Mouse (Mus musculus) embryonic facial prominence, embryonic 15.5 days (tissue): ENCODE measurements around the gene Crim1. TPM values are rescaled to one million over a fixed set of nuclear protein-coding genes. Genes with fewer than 3 reads are reported as not detected.

Experiments used
- ATAC-seq: fragments of 200-750 bp; cut with Nextera tagmentation; 2 replicates; pipeline ENCODE4 v1.8.0; 2017; ENCODE audit warnings: low read depth, moderate TSS enrichment; ENCODE audit not compliant: insufficient number of reproducible peaks, low FRiP score, low TSS enrichment
- H3K27ac ChIP-seq: fragments of 300-500 bp; sonication (generic); replicated peaks from 2 replicates; pipeline ENCODE4 v1.5.1; 2015; ENCODE audit warnings: mild to moderate bottlenecking, inconsistent platforms
- H3K27me3 ChIP-seq: fragments of 300-500 bp; sonication (generic); 2 replicates; pipeline ENCODE4 v1.6.1; 2015; ENCODE audit warnings: inconsistent platforms
- H3K36me3 ChIP-seq: fragments of 300-500 bp; sonication (generic); 2 replicates; pipeline ENCODE4 v1.6.1; 2015; ENCODE audit warnings: mild to moderate bottlenecking, inconsistent platforms
- H3K4me1 ChIP-seq: fragments of 300-500 bp; sonication (generic); 2 replicates; pipeline ENCODE4 v1.6.1; 2015; ENCODE audit warnings: inconsistent platforms
- H3K4me2 ChIP-seq: fragments of 300-500 bp; sonication (generic); replicated peaks from 2 replicates; pipeline ENCODE4 v1.6.1; 2015; ENCODE audit warnings: mild to moderate bottlenecking, inconsistent platforms
- H3K4me3 ChIP-seq: fragments of 300-500 bp; sonication (generic); replicated peaks from 2 replicates; pipeline ENCODE4 v1.5.1; 2015; ENCODE audit warnings: mild to moderate bottlenecking, inconsistent platforms
- H3K9ac ChIP-seq: fragments of 300-500 bp; sonication (generic); 2 replicates; pipeline ENCODE4 v1.6.1; 2015; ENCODE audit warnings: inconsistent platforms
- H3K9me3 ChIP-seq: fragments of 300-500 bp; sonication (generic); replicated peaks from 2 replicates; pipeline ENCODE4 v1.6.1; 2016; ENCODE audit warnings: inconsistent platforms
- WGBS: fragments of 180-500 bp; shearing (Covaris S2); methylation state at CpG from one replicate; pipeline ENCODE4 v1.1.7; 2015; 5-methylcytosine and 5-hydroxymethylcytosine counted together
- polyA plus RNA-seq: library from polyadenylated mRNA; unstranded; fragments of >200 nt; fragmentation: Nextera tagmentation; extraction: Ambion mirVana; gene quantifications from 2 replicates; pipeline ENCODE4 v1.2.1, GENCODE M21; 2015

The Crim1 gene
- polyA plus RNA-seq = 7.2 and 8.6 TPM in 2 replicates

- H3K4me3 ChIP-seq = peak within 1 kb of the TSS; percentile 69
- H3K36me3 ChIP-seq = no peaks in the 10 kb centered on the region
- peak within 1 kb of the TSS; percentile 73 for H3K9ac ChIP-seq
- peak within 1 kb of the TSS; percentile 97 for H3K4me2 ChIP-seq
- WGBS = under 1% methylated on average over 71 of the region's 90 CpGs
- no peaks in the 10 kb centered on the region for H3K27me3 ChIP-seq
- ATAC-seq = peak; percentile 87
- H3K4me1 ChIP-seq = peaks cover 32% of the 10 kb centered on the region
- H3K9me3 ChIP-seq = no peaks in the 10 kb centered on the region
- peak within 1 kb of the TSS; percentile 97 for H3K27ac ChIP-seq
These were observed at the start of gene Crim1 for GRCm38 (mm10) chr17:78199626-78200560. TSS of gene Crim1 (plus strand) at chr17:78200248.

DNA sequence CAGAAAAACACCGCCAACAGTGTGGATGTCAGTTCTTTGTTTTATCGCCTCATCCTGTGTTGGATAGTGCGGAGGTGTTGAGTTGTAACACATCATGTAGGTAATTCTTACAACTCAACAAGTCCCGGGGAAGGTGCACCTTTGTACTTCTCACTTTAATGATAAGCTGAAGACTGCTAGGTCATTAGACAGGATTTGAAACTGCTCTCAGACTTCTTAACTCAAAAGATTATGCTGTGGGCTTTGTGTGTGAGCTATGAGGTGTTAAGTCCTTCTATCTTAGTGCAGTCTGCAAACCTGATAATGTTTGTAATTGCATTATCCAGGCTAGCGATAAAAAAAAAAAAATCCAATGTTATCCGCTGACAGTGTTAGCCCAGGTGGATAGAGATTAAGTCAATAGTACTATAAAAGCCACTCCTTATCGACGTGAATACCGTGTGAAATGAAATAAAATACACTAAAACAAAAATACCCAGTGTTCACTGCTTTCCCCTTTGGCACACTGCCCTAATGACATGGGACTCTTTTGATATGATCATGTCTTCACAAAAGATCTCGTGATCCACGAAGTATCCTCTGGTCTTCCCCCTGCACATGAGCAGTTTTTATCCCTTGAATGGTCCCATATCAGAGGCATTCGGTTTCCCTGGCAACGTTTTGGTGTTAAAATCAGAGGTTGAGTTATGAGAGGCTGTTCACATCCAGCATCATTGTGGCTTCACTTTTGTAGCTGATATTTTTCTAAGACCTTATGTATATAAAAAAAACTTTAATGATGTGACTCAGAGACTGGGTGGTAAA, 48.4 kb upstream of the Crim1 start:
- H3K27me3 ChIP-seq = no peaks in the 10 kb centered on the region
- 85% methylated on average over 13 of the region's 13 CpGs for WGBS
- H3K4me1 ChIP-seq = no peaks in the 10 kb centered on the region
- no peaks in the 10 kb centered on the region for H3K36me3 ChIP-seq
- no peaks in the 10 kb centered on the region for H3K9me3 ChIP-seq
- no peak overlapping the region for H3K9ac ChIP-seq
- H3K4me3 ChIP-seq = no peak overlapping the region
- H3K27ac ChIP-seq = no peak overlapping the region
- ATAC-seq = no peak
- H3K4me2 ChIP-seq = no peak overlapping the region

DNA sequence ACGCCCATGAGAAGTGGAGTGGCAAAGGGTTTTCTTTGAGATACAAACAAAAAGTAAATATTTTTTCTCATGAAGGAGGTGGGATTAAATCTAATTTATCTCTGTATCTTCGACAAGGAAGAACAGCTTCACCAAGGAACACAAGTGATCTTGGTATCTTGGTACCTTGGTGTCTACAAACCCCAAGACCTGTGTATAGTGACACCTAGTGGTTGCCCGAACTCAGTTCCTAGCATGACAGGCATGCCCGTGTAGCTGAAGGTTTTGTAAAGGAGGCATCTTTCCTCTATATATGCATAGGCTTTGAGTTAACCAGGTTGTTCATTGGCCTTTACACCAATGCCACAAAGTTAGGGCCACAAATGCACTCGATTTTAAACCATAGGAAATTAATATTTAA, 36.8 kb upstream of the Crim1 start:
- Histone ChIP-seq H3K4me3 (no peak overlapping the region), H3K4me2 (no peak overlapping the region), H3K27me3 (no peaks in the 10 kb centered on the region), H3K9ac (no peak overlapping the region), H3K36me3 (no peaks in the 10 kb centered on the region), H3K4me1 (no peaks in the 10 kb centered on the region), H3K9me3 (no peaks in the 10 kb centered on the region), H3K27ac (no peak overlapping the region)
- no peak for ATAC-seq
- 23% methylated on average over 5 of the region's 5 CpGs for WGBS

- Histone ChIP-seq H3K4me1 (no peaks in the 10 kb centered on the region), H3K9me3 (no peaks in the 10 kb centered on the region), H3K36me3 (no peaks in the 10 kb centered on the region), H3K27me3 (no peaks in the 10 kb centered on the region), H3K4me3 (no peak overlapping the region), H3K27ac (no peak overlapping the region), H3K9ac (no peak overlapping the region), H3K4me2 (no peak overlapping the region)
- 77% methylated on average over 10 of the region's 10 CpGs for WGBS
- no peak for ATAC-seq
These were observed 36.3 kb upstream of the Crim1 start for GRCm38 (mm10) chr17:78163724-78164236.

DNA sequence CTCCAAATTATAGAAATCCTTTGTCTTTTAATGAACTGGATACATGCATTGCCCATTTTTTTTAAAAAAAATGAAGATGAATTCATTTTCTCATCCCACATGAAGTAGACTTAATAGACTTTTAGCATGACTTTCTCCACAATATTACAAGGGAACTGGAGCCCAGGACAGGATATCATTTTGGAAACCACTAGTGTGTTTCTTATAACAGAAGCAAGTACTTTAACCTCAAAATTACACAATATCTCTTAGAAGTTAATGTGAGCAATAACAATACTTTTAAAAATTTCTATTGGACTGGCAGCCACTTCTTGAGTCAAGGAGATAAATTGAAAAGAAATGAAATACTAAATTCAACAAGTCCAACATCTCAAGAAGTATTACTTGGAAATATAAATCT, 34.2 kb upstream of the Crim1 start:
- Histone ChIP-seq H3K36me3 (no peaks in the 10 kb centered on the region), H3K4me1 (no peaks in the 10 kb centered on the region), H3K4me3 (no peak overlapping the region), H3K27ac (no peak overlapping the region), H3K9ac (no peak overlapping the region), H3K4me2 (no peak overlapping the region), H3K9me3 (no peaks in the 10 kb centered on the region), H3K27me3 (no peaks in the 10 kb centered on the region)
- no peak for ATAC-seq

DNA sequence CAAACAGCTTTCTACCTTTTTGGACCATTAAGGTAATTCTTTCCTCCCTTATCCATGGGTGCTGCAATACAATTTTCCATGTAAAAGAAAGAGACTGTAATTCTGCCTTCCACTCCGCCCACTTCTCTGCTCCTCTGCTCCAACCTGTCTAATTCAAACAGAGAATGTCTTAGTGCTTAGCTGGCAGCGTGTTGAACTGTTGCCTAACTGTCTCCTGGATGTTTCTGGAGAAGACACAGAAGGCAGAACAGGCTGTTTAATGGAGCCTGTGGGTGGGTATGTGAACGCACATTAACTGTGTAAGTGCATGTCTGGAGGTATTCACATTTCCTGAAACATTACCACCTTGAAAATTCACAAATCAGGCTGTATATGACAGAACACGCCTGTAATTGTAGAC, 33.5 kb upstream of the Crim1 start:
- 76% methylated on average over 4 of the region's 4 CpGs for WGBS
- no peak overlapping the region for H3K4me2 ChIP-seq
- no peak for ATAC-seq
- no peaks in the 10 kb centered on the region for H3K27me3 ChIP-seq
- no peak overlapping the region for H3K9ac ChIP-seq
- no peaks in the 10 kb centered on the region for H3K36me3 ChIP-seq
- H3K9me3 ChIP-seq = no peaks in the 10 kb centered on the region
- H3K4me3 ChIP-seq = no peak overlapping the region
- H3K27ac ChIP-seq = no peak overlapping the region
- H3K4me1 ChIP-seq = no peaks in the 10 kb centered on the region

GRCm38 (mm10) chr17:78172371-78172770, 27.7 kb upstream of the Crim1 start:
- 71% methylated on average over 2 of the region's 2 CpGs for WGBS
- H3K9me3 ChIP-seq = no peaks in the 10 kb centered on the region
- no peaks in the 10 kb centered on the region for H3K4me1 ChIP-seq
- no peak for ATAC-seq
- H3K36me3 ChIP-seq = no peaks in the 10 kb centered on the region
- no peak overlapping the region for H3K27ac ChIP-seq
- H3K4me2 ChIP-seq = no peak overlapping the region
- H3K4me3 ChIP-seq = no peak overlapping the region
- no peaks in the 10 kb centered on the region for H3K27me3 ChIP-seq
- H3K9ac ChIP-seq = no peak overlapping the region

DNA sequence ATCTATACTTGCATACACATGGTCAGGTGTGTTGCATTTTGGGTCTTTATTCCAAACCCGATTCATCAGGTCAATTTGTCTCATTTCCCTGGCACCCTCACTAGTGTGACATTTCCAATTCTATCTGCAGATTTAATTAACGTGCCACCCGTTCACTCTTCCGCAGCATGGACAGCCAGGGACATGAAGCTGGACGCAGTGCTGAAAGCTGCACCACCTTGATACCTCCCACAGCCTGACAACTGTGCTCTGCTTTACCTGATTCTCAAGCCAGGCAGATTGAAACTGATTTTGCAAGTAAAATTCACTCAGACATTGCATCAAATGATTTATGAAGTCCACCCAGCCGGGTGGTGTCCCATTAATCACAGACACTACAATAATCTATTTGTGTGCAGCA, 19.3 kb upstream of the Crim1 start:
- no peak for ATAC-seq
- no peak overlapping the region for H3K4me2 ChIP-seq
- no peak overlapping the region for H3K27ac ChIP-seq
- no peak overlapping the region for H3K4me3 ChIP-seq
- WGBS = 87% methylated on average over 6 of the region's 6 CpGs
- H3K9ac ChIP-seq = no peak overlapping the region
- no peaks in the 10 kb centered on the region for H3K9me3 ChIP-seq
- H3K4me1 ChIP-seq = no peaks in the 10 kb centered on the region
- H3K27me3 ChIP-seq = no peaks in the 10 kb centered on the region
- H3K36me3 ChIP-seq = no peaks in the 10 kb centered on the region

DNA sequence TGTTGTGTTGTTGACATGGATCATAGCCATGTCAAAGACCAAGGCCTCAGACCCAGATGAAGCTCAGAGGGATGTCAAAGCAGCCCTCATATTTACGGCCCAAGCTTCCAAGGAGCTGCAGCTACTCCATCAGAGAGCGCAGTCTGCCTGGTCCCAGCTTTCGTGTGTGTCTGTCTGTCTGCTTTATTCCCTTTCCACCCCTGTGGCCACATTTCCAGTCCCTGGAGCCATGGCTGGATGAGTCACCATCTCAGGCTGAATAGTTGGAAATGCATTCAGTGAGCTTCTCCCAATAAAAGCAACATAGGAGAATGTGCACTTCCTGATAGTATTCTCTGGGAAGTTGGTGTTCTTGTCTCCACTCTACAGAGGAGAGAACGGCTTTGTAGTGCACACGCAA, 3.9 kb upstream of the Crim1 start:
- no peaks in the 10 kb centered on the region for H3K36me3 ChIP-seq
- H3K9ac ChIP-seq = no peak overlapping the region
- 84% methylated on average over 5 of the region's 5 CpGs for WGBS
- H3K4me1 ChIP-seq = peaks cover 10% of the 10 kb centered on the region; the same call in 1 of the 2 replicates
- H3K4me2 ChIP-seq = no peak overlapping the region
- ATAC-seq = no peak
- no peaks in the 10 kb centered on the region for H3K9me3 ChIP-seq
- no peak overlapping the region for H3K4me3 ChIP-seq
- H3K27me3 ChIP-seq = no peaks in the 10 kb centered on the region
- H3K27ac ChIP-seq = no peak overlapping the region

- no peak for ATAC-seq
- H3K27me3 ChIP-seq = no peaks in the 10 kb centered on the region
- no peak overlapping the region for H3K27ac ChIP-seq
- peaks cover 18% of the 10 kb centered on the region; the same call in 1 of the 2 replicates for H3K4me1 ChIP-seq
- H3K9me3 ChIP-seq = no peaks in the 10 kb centered on the region
- H3K9ac ChIP-seq = no peak overlapping the region
- no peak overlapping the region for H3K4me2 ChIP-seq
- no peak overlapping the region for H3K4me3 ChIP-seq
- no peaks in the 10 kb centered on the region for H3K36me3 ChIP-seq
- 28% methylated on average over 7 of the region's 7 CpGs for WGBS
These were observed 2.9 kb upstream of the Crim1 start for GRCm38 (mm10) chr17:78197111-78197510.

- ATAC-seq = no peak
- Histone ChIP-seq H3K36me3 (no peaks in the 10 kb centered on the region), H3K9ac (no peak overlapping the region), H3K9me3 (no peaks in the 10 kb centered on the region), H3K4me2 (no peak overlapping the region), H3K4me3 (no peak overlapping the region), H3K27me3 (no peaks in the 10 kb centered on the region), H3K27ac (no peak overlapping the region), H3K4me1 (peaks cover 29% of the 10 kb centered on the region)
- WGBS = 55% methylated on average over 4 of the region's 4 CpGs
These were observed 1.9 kb upstream of the Crim1 start for GRCm38 (mm10) chr17:78198140-78198539.
